Mouse (Mus musculus): ENCODE data around the gene Abr. TPM values are rescaled to one million over a fixed set of nuclear protein-coding genes. Genes with fewer than 3 reads are reported as not detected.

The Abr gene
- polyA plus RNA-seq, 1 experiment from 2014 or later, result 21.6 TPM

- Histone ChIP-seq H3K27me3 (ENCODE audit: control insufficient read depth, insufficient read depth, low read depth, low read length) (no peaks in the 10 kb centered on the region), H3K4me2 (ENCODE audit: low read depth, low read length) (no peak overlapping the region), H3K9ac (ENCODE audit: low read length) (no peak overlapping the region), H3K9me3 (ENCODE audit: control insufficient read depth, low read length) (no peaks in the 10 kb centered on the region), H3K36me3 (ENCODE audit: control insufficient read depth, insufficient read depth, low read length) (peaks cover 4% of the 10 kb centered on the region; the same call in 1 of the 2 replicates), H3K27ac (ENCODE audit: low read length) (no peak overlapping the region), H3K4me3 (ENCODE audit: low read length) (no peak overlapping the region), H3K4me1 (replicated peaks; ENCODE audit: control insufficient read depth, insufficient read depth, low read length) (no peaks in the 10 kb centered on the region)
- ATAC-seq (ENCODE audit: low read depth), result no peak
- WGBS, result 50% methylated on average over 5 of the region's 5 CpGs
Observed at GRCm38 (mm10) chr11:76454492-76454891, 167.6 kb downstream of the Abr start.

- Histone ChIP-seq H3K4me2 (ENCODE audit: low read depth, low read length) (no peak overlapping the region), H3K4me3 (ENCODE audit: low read length) (no peak overlapping the region), H3K4me1 (replicated peaks; ENCODE audit: control insufficient read depth, insufficient read depth, low read length) (peaks cover 2% of the 10 kb centered on the region; the same call in 1 of the 2 replicates), H3K9me3 (ENCODE audit: control insufficient read depth, low read length) (no peaks in the 10 kb centered on the region), H3K36me3 (ENCODE audit: control insufficient read depth, insufficient read depth, low read length) (peaks cover 4% of the 10 kb centered on the region; the same call in 1 of the 2 replicates), H3K27ac (ENCODE audit: low read length) (peak overlapping the region; percentile 40), H3K27me3 (ENCODE audit: control insufficient read depth, insufficient read depth, low read depth, low read length) (no peaks in the 10 kb centered on the region), H3K9ac (ENCODE audit: low read length) (no peak overlapping the region)
- no peak for ATAC-seq (ENCODE audit: low read depth)
- WGBS, result 45% methylated on average over 3 of the region's 3 CpGs
Observed at GRCm38 (mm10) chr11:76450202-76450561, 171.9 kb downstream of the Abr start.

- Histone ChIP-seq H3K4me2 (ENCODE audit: low read depth, low read length) (no peak overlapping the region), H3K27me3 (ENCODE audit: control insufficient read depth, insufficient read depth, low read depth, low read length) (no peaks in the 10 kb centered on the region), H3K4me1 (replicated peaks; ENCODE audit: control insufficient read depth, insufficient read depth, low read length) (peaks cover 2% of the 10 kb centered on the region; the same call in 1 of the 2 replicates), H3K27ac (ENCODE audit: low read length) (peak overlapping the region; percentile 45), H3K9me3 (ENCODE audit: control insufficient read depth, low read length) (no peaks in the 10 kb centered on the region), H3K36me3 (ENCODE audit: control insufficient read depth, insufficient read depth, low read length) (peaks cover 4% of the 10 kb centered on the region; the same call in 1 of the 2 replicates), H3K4me3 (ENCODE audit: low read length) (no peak overlapping the region), H3K9ac (ENCODE audit: low read length) (no peak overlapping the region)
- WGBS, result 37% methylated on average over 15 of the region's 15 CpGs
- ATAC-seq (ENCODE audit: low read depth), result peak; percentile 29; the same call in 1 of the 2 replicates
Observed at GRCm38 (mm10) chr11:76449520-76450201, 172.5 kb downstream of the Abr start.

GRCm38 (mm10) chr11:76446251-76446650 is 175.9 kb downstream of the Abr start:
- Histone ChIP-seq H3K4me2 (ENCODE audit: low read depth, low read length) (no peak overlapping the region), H3K36me3 (ENCODE audit: control insufficient read depth, insufficient read depth, low read length) (no peaks in the 10 kb centered on the region), H3K27me3 (ENCODE audit: control insufficient read depth, insufficient read depth, low read depth, low read length) (no peaks in the 10 kb centered on the region), H3K4me1 (replicated peaks; ENCODE audit: control insufficient read depth, insufficient read depth, low read length) (peaks cover 2% of the 10 kb centered on the region; the same call in 1 of the 2 replicates), H3K27ac (ENCODE audit: low read length) (no peak overlapping the region), H3K9me3 (ENCODE audit: control insufficient read depth, low read length) (no peaks in the 10 kb centered on the region), H3K9ac (ENCODE audit: low read length) (no peak overlapping the region), H3K4me3 (ENCODE audit: low read length) (no peak overlapping the region)
- WGBS, result 7% methylated on average over 10 of the region's 10 CpGs
- ATAC-seq (ENCODE audit: low read depth), result 0 out of 2 replicates have a peak, but pooled peaks have one; percentile 40

DNA sequence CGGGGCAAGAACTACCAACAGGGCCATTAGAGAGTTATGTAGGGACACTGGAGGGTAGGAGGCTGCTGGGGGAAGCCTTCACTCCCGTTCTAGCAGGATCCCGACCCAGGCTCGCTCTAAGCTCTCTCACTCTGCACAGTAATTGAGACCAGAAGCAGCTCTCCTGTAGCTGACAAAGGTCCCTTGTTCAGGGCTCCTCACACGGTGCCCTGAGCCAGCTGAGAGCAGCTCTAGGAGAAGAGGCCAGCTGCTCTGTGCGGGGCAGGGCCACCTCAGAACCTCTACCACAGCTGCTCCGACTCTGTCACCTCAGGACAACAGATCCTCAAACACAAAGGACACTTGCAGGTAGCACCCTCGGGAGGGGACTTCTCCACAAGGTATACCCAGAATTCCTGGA is 176.7 kb downstream of the Abr start:
- H3K27ac ChIP-seq (ENCODE audit: low read length), result no peak overlapping the region
- H3K9ac ChIP-seq (ENCODE audit: low read length), result no peak overlapping the region
- no peak overlapping the region for H3K4me2 ChIP-seq (ENCODE audit: low read depth, low read length)
- no peaks in the 10 kb centered on the region for H3K9me3 ChIP-seq (ENCODE audit: control insufficient read depth, low read length)
- H3K27me3 ChIP-seq (ENCODE audit: control insufficient read depth, insufficient read depth, low read depth, low read length), result no peaks in the 10 kb centered on the region
- H3K36me3 ChIP-seq (ENCODE audit: control insufficient read depth, insufficient read depth, low read length), result no peaks in the 10 kb centered on the region
- WGBS, result 44% methylated on average over 8 of the region's 8 CpGs
- ATAC-seq (ENCODE audit: low read depth), result no peak
- no peak overlapping the region for H3K4me3 ChIP-seq (ENCODE audit: low read length)
- H3K4me1 ChIP-seq (replicated peaks; ENCODE audit: control insufficient read depth, insufficient read depth, low read length), result peaks cover 2% of the 10 kb centered on the region; the same call in 1 of the 2 replicates

DNA sequence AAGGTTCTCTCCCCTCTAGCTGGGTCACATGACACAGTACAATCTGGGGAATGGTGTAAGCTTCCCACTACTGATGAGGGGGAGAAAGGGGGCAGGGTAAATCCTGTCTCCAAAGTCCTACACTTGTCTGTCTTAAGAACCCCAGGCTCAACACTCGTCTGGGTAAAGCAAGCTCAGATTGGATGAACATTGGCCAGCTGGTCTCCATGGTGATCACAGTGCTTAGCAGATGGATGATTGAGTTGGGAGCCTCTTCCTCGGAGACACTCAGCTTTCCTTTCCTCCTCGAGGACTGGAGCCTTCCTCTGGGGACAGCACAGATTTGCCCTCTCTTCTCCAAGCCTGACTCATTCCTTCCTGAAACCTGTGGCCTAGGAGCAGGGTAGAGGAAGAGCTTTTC is 182.4 kb downstream of the Abr start:
- 24% methylated on average over 3 of the region's 3 CpGs for WGBS
- Histone ChIP-seq H3K27me3 (ENCODE audit: control insufficient read depth, insufficient read depth, low read depth, low read length) (no peaks in the 10 kb centered on the region), H3K4me3 (ENCODE audit: low read length) (no peak overlapping the region), H3K4me1 (replicated peaks; ENCODE audit: control insufficient read depth, insufficient read depth, low read length) (peaks cover 15% of the 10 kb centered on the region), H3K4me2 (ENCODE audit: low read depth, low read length) (no peak overlapping the region), H3K9ac (ENCODE audit: low read length) (no peak overlapping the region), H3K27ac (ENCODE audit: low read length) (no peak overlapping the region), H3K36me3 (ENCODE audit: control insufficient read depth, insufficient read depth, low read length) (no peaks in the 10 kb centered on the region), H3K9me3 (ENCODE audit: control insufficient read depth, low read length) (no peaks in the 10 kb centered on the region)
- no peak for ATAC-seq (ENCODE audit: low read depth)

DNA sequence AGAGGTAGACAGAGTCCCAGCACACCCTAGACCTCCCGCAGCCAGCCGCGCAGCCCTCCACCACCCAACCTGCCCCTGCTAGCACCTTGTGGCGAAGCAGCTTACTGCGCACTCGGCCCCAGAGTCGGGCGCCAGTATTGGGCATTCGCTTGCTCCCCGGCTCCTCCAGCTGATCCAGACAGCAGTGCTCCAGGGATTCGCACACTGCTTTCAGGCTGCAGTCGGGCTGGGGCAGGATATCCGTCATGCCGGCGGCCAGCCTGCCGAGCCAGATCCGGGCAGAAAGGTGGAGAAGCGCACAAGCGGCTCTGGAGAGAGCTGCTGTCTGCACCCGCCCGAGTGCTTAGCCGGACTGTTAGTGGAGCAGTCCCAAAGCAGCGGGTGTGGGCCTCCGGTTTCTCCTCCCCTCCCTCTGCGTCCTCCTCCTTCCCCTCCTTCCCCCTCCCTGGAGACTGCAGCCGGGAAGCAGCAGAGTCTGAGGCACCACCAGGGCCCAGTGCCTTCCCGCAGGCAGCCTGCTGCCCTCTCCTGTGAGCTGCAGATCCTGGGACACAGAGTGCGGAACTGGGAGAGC is 185.2 kb downstream of the Abr start:
- Histone ChIP-seq H3K27ac (ENCODE audit: low read length) (peak overlapping the region; percentile 74), H3K4me2 (ENCODE audit: low read depth, low read length) (peak overlapping the region; percentile 65), H3K27me3 (ENCODE audit: control insufficient read depth, insufficient read depth, low read depth, low read length) (no peaks in the 10 kb centered on the region), H3K4me3 (ENCODE audit: low read length) (peak overlapping the region; percentile 49), H3K9me3 (ENCODE audit: control insufficient read depth, low read length) (no peaks in the 10 kb centered on the region), H3K9ac (ENCODE audit: low read length) (peak overlapping the region; percentile 65), H3K4me1 (replicated peaks; ENCODE audit: control insufficient read depth, insufficient read depth, low read length) (peaks cover 16% of the 10 kb centered on the region), H3K36me3 (ENCODE audit: control insufficient read depth, insufficient read depth, low read length) (no peaks in the 10 kb centered on the region; the same call in 1 of the 2 replicates)
- peak; percentile 93 for ATAC-seq (ENCODE audit: low read depth)
- 8% methylated on average over 28 of the region's 28 CpGs for WGBS

- Histone ChIP-seq H3K36me3 (ENCODE audit: control insufficient read depth, insufficient read depth, low read length) (no peaks in the 10 kb centered on the region; the same call in 1 of the 2 replicates), H3K9ac (ENCODE audit: low read length) (no peak overlapping the region), H3K27me3 (ENCODE audit: control insufficient read depth, insufficient read depth, low read depth, low read length) (no peaks in the 10 kb centered on the region), H3K4me1 (replicated peaks; ENCODE audit: control insufficient read depth, insufficient read depth, low read length) (peaks cover 16% of the 10 kb centered on the region), H3K27ac (ENCODE audit: low read length) (no peak overlapping the region; the same call in 1 of the 2 replicates), H3K9me3 (ENCODE audit: control insufficient read depth, low read length) (no peaks in the 10 kb centered on the region), H3K4me2 (ENCODE audit: low read depth, low read length) (peak overlapping the region; percentile 10; the same call in 1 of the 2 replicates), H3K4me3 (ENCODE audit: low read length) (peak overlapping the region; percentile 49)
- ATAC-seq (ENCODE audit: low read depth), result no peak
- 73% methylated on average over 5 of the region's 5 CpGs for WGBS
Observed at GRCm38 (mm10) chr11:76436009-76436408, 186.1 kb downstream of the Abr start.

DNA sequence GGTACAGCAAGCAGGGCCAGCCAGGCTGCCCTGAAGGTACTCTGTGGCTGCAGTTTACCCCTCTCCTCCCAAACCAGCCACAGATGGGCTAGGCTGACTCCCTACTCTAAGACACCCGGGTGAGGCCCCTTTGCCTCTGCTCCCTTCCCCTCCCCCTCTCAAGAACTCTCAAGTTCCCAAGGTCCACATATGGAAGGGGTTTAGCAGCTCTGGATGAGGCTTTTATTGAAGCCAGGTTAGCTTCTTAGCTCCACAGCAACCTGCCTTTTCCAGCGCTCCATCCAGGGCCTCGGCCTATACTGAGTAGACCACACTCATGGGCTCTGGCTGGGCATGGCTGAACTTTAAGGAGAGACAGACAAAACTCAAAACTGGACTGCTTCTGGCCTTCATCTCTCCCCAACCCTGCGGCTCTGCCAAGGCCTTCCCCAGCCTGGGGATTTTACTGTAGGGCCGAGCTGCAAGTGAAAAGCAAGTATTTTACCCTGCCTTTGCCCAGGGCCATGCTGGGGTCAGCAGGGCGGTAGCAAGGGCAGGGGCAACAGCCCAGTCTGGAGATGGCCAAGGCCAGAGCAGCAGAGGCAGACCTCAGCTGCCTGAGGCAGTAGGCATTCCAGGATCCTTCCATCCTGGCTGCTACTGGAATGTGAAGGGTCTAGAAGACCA is 192.0 kb downstream of the Abr start:
- Histone ChIP-seq H3K4me1 (replicated peaks; ENCODE audit: control insufficient read depth, insufficient read depth, low read length) (peaks cover 5% of the 10 kb centered on the region; the same call in 1 of the 2 replicates), H3K4me3 (ENCODE audit: low read length) (no peak overlapping the region), H3K9me3 (ENCODE audit: control insufficient read depth, low read length) (no peaks in the 10 kb centered on the region), H3K4me2 (ENCODE audit: low read depth, low read length) (no peak overlapping the region), H3K27me3 (ENCODE audit: control insufficient read depth, insufficient read depth, low read depth, low read length) (no peaks in the 10 kb centered on the region), H3K9ac (ENCODE audit: low read length) (no peak overlapping the region), H3K36me3 (ENCODE audit: control insufficient read depth, insufficient read depth, low read length) (no peaks in the 10 kb centered on the region; the same call in 1 of the 2 replicates), H3K27ac (ENCODE audit: low read length) (no peak overlapping the region)
- ATAC-seq (ENCODE audit: low read depth), result no peak
- WGBS, result 72% methylated on average over 6 of the region's 6 CpGs
